Comparison of ENCODE assay signal across 8 mouse cellular contexts in the genomic region with DNA sequence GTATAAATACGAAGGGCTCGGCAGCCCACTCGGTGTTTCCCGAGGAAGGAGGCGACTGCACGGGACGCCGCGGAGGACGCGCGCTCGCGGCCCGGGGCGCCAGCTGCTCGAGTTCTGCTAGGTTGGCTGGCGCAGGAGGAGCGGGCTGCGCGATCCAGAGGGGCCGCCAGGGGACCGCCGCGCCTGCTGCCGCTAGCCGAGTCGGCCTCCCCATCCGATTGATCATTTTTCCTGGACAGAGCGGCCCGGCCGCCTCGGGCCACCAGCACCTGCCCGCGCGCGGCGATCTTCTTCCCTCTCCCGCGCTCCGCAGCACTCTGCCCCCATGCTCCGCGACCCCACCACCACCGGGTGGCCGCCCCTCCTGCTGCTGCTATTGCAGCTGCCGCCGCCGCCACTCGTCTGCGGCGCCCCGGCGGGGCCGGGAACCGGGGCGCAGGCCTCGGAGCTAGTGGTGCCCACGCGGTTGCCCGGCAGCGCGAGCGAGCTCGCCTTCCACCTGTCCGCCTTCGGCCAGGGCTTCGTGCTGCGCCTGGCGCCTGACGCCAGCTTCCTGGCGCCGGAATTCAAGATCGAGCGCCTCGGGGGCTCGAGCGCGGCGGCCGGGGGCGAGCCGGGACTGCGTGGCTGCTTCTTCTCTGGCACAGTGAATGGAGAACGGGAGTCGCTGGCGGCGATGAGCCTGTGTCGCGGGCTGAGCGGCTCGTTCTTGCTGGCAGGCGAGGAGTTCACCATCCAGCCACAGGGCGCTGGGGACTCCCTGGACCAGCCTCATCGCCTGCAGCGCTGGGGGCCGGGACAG. TPM values are rescaled to one million over a fixed set of nuclear protein-coding genes. Genes with fewer than 3 reads are reported as not detected.
DNase-seq lines count a peak whose midpoint lies in the region; ATAC-seq lines count a peak whose summit lies in the region.

Adamts8 (plus strand) TSS at position 51 of the 802 bp plus-strand sequence.

- no peaks in the 10 kb centered on the region for H3K36me3 ChIP-seq in lung, embryonic 15.5 days
- H3K36me3 ChIP-seq in heart, embryonic 11.5 days (ENCODE audit: control insufficient read depth, insufficient read depth, low read length): no peaks in the 10 kb centered on the region
- H3K36me3 ChIP-seq in stomach, embryonic 14.5 days (ENCODE audit: control insufficient read depth, insufficient read depth, low read length): no peaks in the 10 kb centered on the region

- peak; percentile 73 for ATAC-seq in lung, embryonic 15.5 days (ENCODE audit: borderline replicate concordance, extremely low read depth, low FRiP score, low TSS enrichment)
- 0 out of 2 replicates have a peak, but pooled peaks have one; percentile 52 for ATAC-seq in heart, embryonic 11.5 days (replicated peaks; ENCODE audit: insufficient number of reproducible peaks, low FRiP score, low TSS enrichment)
- ATAC-seq in stomach, embryonic 14.5 days (ENCODE audit: insufficient number of reproducible peaks, insufficient read depth, low FRiP score, low read depth): peak; percentile 72

- DNase-seq in lung, postnatal 25 days (ENCODE audit: low spot score): no peak
- peak; percentile 85 for DNase-seq in embryo, embryonic 10 days (ENCODE audit: low spot score)
- DNase-seq in kidney, postnatal 10 days: peak; percentile 69
- peak; percentile 71 for DNase-seq in lung, postnatal 10 days
- no peak for DNase-seq in B cell, adult 2 months

- peak within 1 kb of the TSS; percentile 96 for H3K4me2 ChIP-seq in lung, embryonic 15.5 days
- peak within 1 kb of the TSS; percentile 100 for H3K4me2 ChIP-seq in heart, embryonic 11.5 days
- H3K4me2 ChIP-seq in stomach, embryonic 14.5 days (replicated peaks; ENCODE audit: low read depth, low read length): peak within 1 kb of the TSS; percentile 97

- H3K9ac ChIP-seq in lung, embryonic 15.5 days: peak within 1 kb of the TSS; percentile 27
- H3K9ac ChIP-seq in heart, embryonic 11.5 days (ENCODE audit: low read depth, low read length): peak within 1 kb of the TSS; percentile 58
- peak within 1 kb of the TSS; percentile 22 for H3K9ac ChIP-seq in stomach, embryonic 14.5 days (replicated peaks; ENCODE audit: low read depth, low read length)

- H3K4me1 ChIP-seq in lung, embryonic 15.5 days: peaks cover 13% of the 10 kb centered on the region; the same call in 1 of the 2 replicates
- peaks cover 5% of the 10 kb centered on the region; the same call in 1 of the 2 replicates for H3K4me1 ChIP-seq in heart, embryonic 11.5 days (ENCODE audit: control insufficient read depth, insufficient read depth, low read length)
- H3K4me1 ChIP-seq in stomach, embryonic 14.5 days (ENCODE audit: control insufficient read depth, insufficient read depth, low read length): peaks cover 4% of the 10 kb centered on the region; the same call in 1 of the 2 replicates

- H3K27me3 ChIP-seq in lung, embryonic 15.5 days: peaks cover 90% of the 10 kb centered on the region
- H3K27me3 ChIP-seq in heart, embryonic 11.5 days (ENCODE audit: control insufficient read depth, insufficient read depth, low read length): peaks cover 54% of the 10 kb centered on the region
- peaks cover 24% of the 10 kb centered on the region for H3K27me3 ChIP-seq in stomach, embryonic 14.5 days (ENCODE audit: control insufficient read depth, insufficient read depth, low read length)

- no peak within 1 kb of the TSS for H3K27ac ChIP-seq in lung, embryonic 15.5 days
- H3K27ac ChIP-seq in heart, embryonic 11.5 days (ENCODE audit: low read depth, low read length): no peak within 1 kb of the TSS
- no peak within 1 kb of the TSS for H3K27ac ChIP-seq in stomach, embryonic 14.5 days (ENCODE audit: low read length)

- no peaks in the 10 kb centered on the region for H3K9me3 ChIP-seq in lung, embryonic 15.5 days
- 0 out of 2 replicates have a peak, but pooled peaks cover 2% of the 10 kb centered on the region for H3K9me3 ChIP-seq in heart, embryonic 11.5 days (replicated peaks; ENCODE audit: control insufficient read depth, low read length)
- H3K9me3 ChIP-seq in stomach, embryonic 14.5 days (ENCODE audit: control insufficient read depth, low read depth, low read length): no peaks in the 10 kb centered on the region

- under 1% methylated on average over 96 of the region's 96 CpGs for WGBS in lung, embryonic 15.5 days
- WGBS in heart, embryonic 11.5 days (ENCODE audit: insufficient replicate concordance): under 1% methylated on average over 92 of the region's 96 CpGs
- WGBS in stomach, embryonic 14.5 days: under 1% methylated on average over 91 of the region's 96 CpGs

- H3K4me3 ChIP-seq in lung, embryonic 15.5 days: peak within 1 kb of the TSS; percentile 55
- peak within 1 kb of the TSS; percentile 61 for H3K4me3 ChIP-seq in heart, embryonic 11.5 days (ENCODE audit: low read depth, low read length)
- H3K4me3 ChIP-seq in stomach, embryonic 14.5 days (ENCODE audit: low read depth, low read length): peak within 1 kb of the TSS; percentile 62

RNA-seq across cellular contexts. Expression of gene Adamts8, which starts in this region (rescaled TPM):
- 3.6 and 5.8 TPM in 2 replicates for polyA plus RNA-seq in lung, embryonic 15.5 days (2015; fragmentation: Nextera tagmentation; extraction: Ambion mirVana)
- 6.0 and 6.7 TPM in 2 replicates for polyA plus RNA-seq in heart, embryonic 11.5 days (2014; fragmentation: Nextera tagmentation; extraction: Ambion mirVana)
- polyA plus RNA-seq in stomach, embryonic 14.5 days (2014; fragmentation: Nextera tagmentation; extraction: Ambion mirVana): 8.1 and 8.3 TPM in 2 replicates

Comparison
In these comparisons a context has a peak if more than half of its experiments do, and no peak if none do; other contexts are left out.
1. DNase-seq: peak in embryo, embryonic 10 days (single experiment), kidney, postnatal 10 days (single experiment) and lung, postnatal 10 days (single experiment); none in lung, postnatal 25 days (single experiment) and B cell, adult 2 months (0 of 2).
2. Peak in every context shown above with its lines, with median percentiles within 50 percentile points of each other: ATAC-seq, H3K4me2 ChIP-seq, H3K4me3 ChIP-seq and H3K9ac ChIP-seq.